Mouse (Mus musculus) kidney, adult 11 months (tissue): Measurements from ENCODE around the gene Acvrl1.

Source experiments
- DNase-seq: peaks from one replicate; pipeline ENCODE4 v3.0.0; 2022

Gene Acvrl1

GRCm38 (mm10) chr15:101128181-101129089 is at the start of gene Acvrl1:
TSS of gene Acvrl1 (plus strand) at chr15:101128522.
- DNase-seq, result peak; percentile 43

GRCm38 (mm10) chr15:101078731-101079156 is 49.6 kb upstream of the Acvrl1 start:
- DNase-seq, result peak; percentile 98

- DNase-seq, result peak; percentile 18
Measured at GRCm38 (mm10) chr15:101080031-101080520, 48.2 kb upstream of the Acvrl1 start.

GRCm38 (mm10) chr15:101081035-101081548 is 47.2 kb upstream of the Acvrl1 start:
- DNase-seq, result no peak

GRCm38 (mm10) chr15:101082236-101082635 is 46.1 kb upstream of the Acvrl1 start:
- DNase-seq, result no peak

- DNase-seq, result peak; percentile 21
Measured at GRCm38 (mm10) chr15:101084499-101084898, 43.8 kb upstream of the Acvrl1 start.

- no peak for DNase-seq
Measured at GRCm38 (mm10) chr15:101086451-101086850, 41.9 kb upstream of the Acvrl1 start.

- DNase-seq, result peak; percentile 71
Measured at GRCm38 (mm10) chr15:101086956-101087355, 41.4 kb upstream of the Acvrl1 start.

- no peak for DNase-seq
Measured at GRCm38 (mm10) chr15:101088291-101088690, 40.0 kb upstream of the Acvrl1 start.

- DNase-seq, result no peak
Measured at GRCm38 (mm10) chr15:101091551-101091950, 36.8 kb upstream of the Acvrl1 start.

GRCm38 (mm10) chr15:101092121-101092828 is 36.0 kb upstream of the Acvrl1 start:
- peak; percentile 41 for DNase-seq

- peak; percentile 88 for DNase-seq
Measured at GRCm38 (mm10) chr15:101092829-101093648, 35.3 kb upstream of the Acvrl1 start.

- DNase-seq, result no peak
Measured at GRCm38 (mm10) chr15:101093988-101094387, 34.3 kb upstream of the Acvrl1 start.

- no peak for DNase-seq
Measured at GRCm38 (mm10) chr15:101094979-101095378, 33.3 kb upstream of the Acvrl1 start.

- DNase-seq, result no peak
Measured at GRCm38 (mm10) chr15:101095392-101095791, 32.9 kb upstream of the Acvrl1 start.

GRCm38 (mm10) chr15:101097985-101098651 is 30.2 kb upstream of the Acvrl1 start:
- no peak for DNase-seq

GRCm38 (mm10) chr15:101100996-101101395 is 27.3 kb upstream of the Acvrl1 start:
- no peak for DNase-seq

- DNase-seq, result no peak
Measured at GRCm38 (mm10) chr15:101103605-101104304, 24.6 kb upstream of the Acvrl1 start.

GRCm38 (mm10) chr15:101105496-101105994 is 22.8 kb upstream of the Acvrl1 start:
- DNase-seq, result peak; percentile 75

GRCm38 (mm10) chr15:101106011-101106410 is 22.3 kb upstream of the Acvrl1 start:
- DNase-seq, result no peak
